Mouse (Mus musculus) megakaryocyte progenitor cell, adult 5-6 weeks (primary cell): Measurements from ENCODE around the gene Lama1. TPM values are rescaled to one million over a fixed set of nuclear protein-coding genes. Genes with fewer than 3 reads are reported as not detected.

Source experiments
- ATAC-seq: replicated peaks from 2 replicates; pipeline ENCODE4 v1.8.0; 2016; ENCODE audit warnings: mild to moderate bottlenecking, moderate TSS enrichment, inconsistent platforms; ENCODE audit not compliant: poor library complexity
- total RNA-seq, 2 experiments: library from RNA; stranded (forward) in 1 of 2; stranded (reverse) in 1 of 2; fragments of 157-497, 149-512 nt in 1 of 2; fragments of 200-1000 nt in 1 of 2; gene quantifications; 2 replicates each; pipeline versions ENCODE4 v1.2.3 to v1.2.4; 2015 to 2017

Lama1 gene
- total RNA-seq (2015) (not detected in 2 replicates), total RNA-seq (2017) (not detected in 2 replicates)

DNA sequence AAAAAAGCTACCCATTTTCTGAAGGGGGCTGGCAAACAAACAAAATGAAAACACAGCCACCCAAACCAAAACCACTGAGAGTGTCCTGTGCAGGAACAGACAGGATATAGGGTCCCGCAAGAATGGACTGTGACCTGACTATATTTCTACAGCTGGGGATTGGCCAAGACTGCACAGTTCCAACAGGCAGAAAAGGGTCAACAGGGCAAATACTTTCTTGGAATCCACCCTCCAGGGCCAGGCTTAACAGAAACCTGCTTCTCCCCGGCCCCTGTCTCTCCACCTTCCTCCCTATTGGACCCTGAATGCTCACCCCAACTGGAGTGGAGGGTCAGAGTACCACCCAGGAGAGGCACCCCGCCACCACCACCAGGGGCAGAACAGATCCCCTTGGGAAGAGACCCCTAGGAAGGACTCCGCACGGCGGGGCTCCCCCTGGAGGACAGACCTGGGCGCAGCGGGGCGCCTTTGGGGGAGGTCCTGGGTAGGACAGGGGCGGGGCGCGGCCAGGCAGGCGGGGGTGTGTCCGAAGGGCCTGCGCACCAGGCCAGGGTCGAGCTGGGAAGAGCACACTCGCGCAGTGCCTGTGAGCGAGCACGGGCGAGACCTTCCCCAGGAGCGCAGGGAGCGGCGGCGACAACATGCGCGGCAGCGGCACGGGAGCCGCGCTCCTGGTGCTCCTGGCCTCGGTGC lies at the start of gene Lama1:
TSS of gene Lama1 (plus strand) at position 566 of the 693 bp plus-strand sequence.
- peak; percentile 94 for ATAC-seq

DNA sequence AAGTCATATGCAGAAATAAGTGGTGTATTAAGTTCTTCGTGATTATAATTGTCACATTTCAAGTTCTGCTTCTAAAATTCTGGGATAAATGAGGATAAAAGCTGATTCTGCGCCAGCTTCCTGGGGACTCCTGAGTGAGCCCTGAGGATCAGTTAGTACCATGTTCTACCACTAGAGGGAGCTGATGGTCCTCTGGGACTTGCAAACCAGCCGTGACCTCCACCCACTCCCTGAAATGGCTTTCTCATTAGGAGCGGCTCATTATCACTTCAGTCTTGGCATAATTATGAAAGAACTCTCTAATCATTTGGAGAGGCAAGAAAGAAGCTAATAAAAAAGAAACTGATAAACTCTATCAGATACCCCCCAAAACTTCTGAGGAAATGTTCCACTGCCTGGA lies 45.6 kb upstream of the Lama1 start:
- ATAC-seq: peak; percentile 97

GRCm38 (mm10) chr17:67664299-67664698 lies 32.8 kb upstream of the Lama1 start:
- peak; percentile 75 for ATAC-seq

GRCm38 (mm10) chr17:67666981-67667380 lies 30.1 kb upstream of the Lama1 start:
- no peak for ATAC-seq

- ATAC-seq: peak; percentile 88
These were observed 29.1 kb upstream of the Lama1 start for GRCm38 (mm10) chr17:67667981-67668380.

DNA sequence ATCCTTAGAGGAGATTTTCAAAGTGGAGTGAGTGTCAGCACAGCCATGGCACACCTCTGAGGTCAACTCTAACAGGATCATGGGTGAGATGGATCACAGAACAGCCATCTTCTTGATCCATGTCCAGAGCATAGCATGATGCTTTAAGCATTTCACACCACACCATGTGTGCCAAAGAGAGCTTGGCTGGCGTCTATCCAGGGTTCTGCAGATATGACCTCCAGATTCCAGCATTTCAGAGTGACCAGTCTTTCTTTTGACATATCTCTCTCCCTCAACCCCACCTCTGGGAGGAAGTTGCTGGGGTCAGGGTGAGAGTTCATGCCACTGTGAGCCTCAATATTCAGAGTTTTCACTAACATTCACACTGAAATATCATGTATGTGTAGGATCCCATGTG lies 18.5 kb upstream of the Lama1 start:
- no peak for ATAC-seq

DNA sequence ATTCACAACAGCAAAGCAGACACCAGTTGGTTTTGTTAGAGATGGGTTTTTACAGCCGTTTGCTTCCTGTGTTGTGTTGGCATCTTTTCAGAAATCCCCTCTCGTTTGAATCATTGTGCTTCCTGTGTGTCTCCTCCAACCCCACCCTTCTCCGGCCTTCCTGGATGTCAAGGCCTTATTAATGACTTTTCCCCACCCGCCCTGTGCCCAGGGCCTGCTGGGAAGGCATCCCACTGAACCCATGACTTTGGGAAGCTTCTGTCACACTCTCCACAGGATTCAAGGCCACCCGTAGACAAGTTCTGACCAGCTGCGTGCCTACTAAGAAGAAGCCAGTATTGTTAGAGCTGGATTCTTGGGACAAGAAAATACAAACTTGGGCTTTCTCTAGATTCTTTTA lies 16.0 kb upstream of the Lama1 start:
- ATAC-seq: no peak

DNA sequence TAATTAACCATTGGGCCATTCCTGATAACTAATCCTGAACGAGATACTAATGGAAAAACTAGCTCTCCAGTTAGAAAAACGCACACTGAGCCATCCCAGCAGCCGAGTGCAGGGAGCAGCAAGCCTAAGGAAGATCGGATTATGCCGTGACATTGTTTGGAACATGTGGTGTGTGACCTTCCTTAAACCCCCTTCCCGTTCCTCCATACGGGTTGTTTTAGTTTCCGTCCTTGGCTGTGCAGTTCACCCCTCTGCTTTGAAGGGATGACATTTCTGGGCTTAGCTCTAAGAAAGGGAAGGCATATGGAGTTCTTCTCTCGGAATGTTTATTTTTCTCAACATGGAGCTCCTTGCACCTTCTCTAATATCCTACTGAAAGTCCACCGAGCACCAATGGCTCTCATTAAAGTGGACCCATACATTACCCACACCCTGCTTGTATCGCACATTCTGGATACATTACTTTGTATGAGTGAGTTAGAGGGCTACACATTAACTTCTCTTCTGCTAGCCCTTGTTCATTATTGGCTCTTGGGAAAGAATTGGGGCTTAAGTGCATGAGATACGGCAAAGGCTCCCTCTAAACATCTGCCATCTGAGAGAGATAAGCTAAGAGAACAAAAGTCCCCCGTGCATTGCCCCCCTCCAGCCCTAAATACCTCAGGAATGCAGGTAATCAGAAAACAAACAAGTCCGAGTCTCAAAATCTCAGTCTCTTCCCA lies 11.9 kb upstream of the Lama1 start:
- no peak for ATAC-seq

- ATAC-seq: no peak
These were observed 9.6 kb upstream of the Lama1 start for GRCm38 (mm10) chr17:67687505-67687904.

DNA sequence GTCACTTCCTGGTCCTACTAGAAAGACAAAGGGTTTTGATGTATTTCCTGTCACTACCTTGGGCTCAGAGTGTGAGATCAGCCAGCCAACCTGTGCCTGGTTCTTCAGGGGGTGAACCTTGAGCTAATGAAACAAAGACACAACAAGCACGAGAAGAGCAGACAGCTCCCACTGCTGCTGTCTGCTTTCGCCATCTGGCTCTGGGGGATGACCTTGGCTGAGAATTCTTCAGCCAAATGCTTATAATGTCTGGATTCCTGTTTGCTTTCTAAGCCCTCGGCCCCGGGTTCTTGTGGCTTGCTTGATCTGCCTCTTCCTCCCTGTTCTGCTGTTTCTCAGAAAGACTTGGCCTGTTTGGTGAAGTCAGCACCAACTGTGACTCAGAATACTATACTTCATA lies 6.4 kb upstream of the Lama1 start:
- ATAC-seq: no peak

DNA sequence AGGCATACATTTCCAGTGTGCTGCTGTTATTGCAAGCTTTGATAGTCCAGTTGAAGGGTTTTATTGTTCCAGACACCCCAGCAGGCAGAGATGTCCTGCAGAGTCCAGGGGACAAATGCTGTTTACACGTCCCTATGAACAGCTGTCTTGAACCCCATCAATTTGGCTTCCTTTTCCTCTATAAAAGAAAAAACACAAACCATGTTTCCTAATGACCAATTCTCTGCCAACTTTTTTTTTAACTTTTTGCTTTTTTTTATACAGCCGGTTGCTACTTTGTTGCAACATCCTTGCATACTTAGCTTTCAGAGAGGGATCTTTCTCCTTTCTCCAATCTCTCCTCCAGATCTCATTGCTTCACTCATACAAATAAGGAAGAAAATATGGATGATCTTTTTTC lies 4.4 kb upstream of the Lama1 start:
- ATAC-seq: 0 out of 2 replicates have a peak, but pooled peaks have one; percentile 19

DNA sequence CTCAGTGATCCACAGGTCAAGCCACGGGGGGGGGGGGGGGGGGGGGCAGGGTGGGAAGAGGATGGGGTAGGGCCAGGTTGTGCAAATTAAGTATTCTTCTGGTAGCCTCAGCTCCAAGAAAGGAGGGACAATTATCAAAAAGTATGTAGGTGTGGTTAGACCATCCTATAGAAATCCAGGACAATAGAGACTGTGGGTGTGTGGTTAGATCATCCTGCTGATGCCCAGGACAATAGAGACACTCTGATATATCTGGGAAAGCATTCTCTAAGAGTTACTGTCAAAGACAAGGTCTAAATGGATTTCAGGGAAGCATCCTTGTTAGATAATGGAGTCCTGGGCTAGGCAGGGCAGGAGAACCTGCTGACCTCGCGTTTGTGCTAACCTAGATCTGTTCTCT lies 3.2 kb upstream of the Lama1 start:
- ATAC-seq: no peak

GRCm38 (mm10) chr17:67697461-67697891 lies 417 bp downstream of the Lama1 start:
- 0 out of 2 replicates have a peak, but pooled peaks have one; percentile 24 for ATAC-seq

DNA sequence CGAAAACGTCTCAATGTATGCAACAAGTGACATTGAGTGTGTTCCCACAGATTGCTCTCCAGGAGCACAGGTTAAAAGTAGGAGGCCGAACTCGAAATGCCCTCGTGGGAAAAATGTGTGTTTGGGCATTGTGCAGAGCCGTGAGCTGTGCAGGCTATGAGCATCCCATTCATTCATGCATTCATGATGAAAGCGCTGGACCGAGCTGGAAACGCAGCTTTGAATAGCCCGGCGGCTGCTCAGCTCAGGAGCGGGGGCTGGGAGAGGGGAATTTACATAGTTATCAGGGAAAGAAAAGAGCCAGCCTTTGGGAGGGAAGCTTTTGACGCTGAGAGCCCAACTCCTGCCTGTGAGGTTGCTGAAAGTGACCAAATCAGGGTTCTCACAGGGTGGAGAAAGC lies 1.2 kb downstream of the Lama1 start:
- ATAC-seq: no peak

- no peak for ATAC-seq
These were observed 4.7 kb downstream of the Lama1 start for GRCm38 (mm10) chr17:67701761-67702160.

DNA sequence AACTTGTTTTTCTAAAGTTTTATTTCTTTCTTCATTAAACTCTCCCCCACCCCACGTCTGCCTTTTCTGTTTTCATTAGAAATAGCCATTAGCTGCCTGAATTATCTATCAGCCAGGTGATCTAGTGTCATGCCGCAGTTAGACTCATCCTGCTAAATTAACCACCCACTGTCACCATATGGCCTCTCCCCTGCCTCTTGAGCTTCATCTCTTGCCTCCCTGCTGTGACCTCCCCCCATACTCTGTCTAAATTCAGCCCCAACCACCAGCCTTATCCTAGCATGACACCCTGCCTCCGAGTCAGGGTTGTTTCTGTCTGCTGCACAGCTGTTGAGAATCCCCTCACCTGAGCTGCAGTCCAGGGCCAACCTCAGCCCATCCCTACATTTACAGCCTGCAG lies 5.9 kb downstream of the Lama1 start:
- ATAC-seq: no peak

DNA sequence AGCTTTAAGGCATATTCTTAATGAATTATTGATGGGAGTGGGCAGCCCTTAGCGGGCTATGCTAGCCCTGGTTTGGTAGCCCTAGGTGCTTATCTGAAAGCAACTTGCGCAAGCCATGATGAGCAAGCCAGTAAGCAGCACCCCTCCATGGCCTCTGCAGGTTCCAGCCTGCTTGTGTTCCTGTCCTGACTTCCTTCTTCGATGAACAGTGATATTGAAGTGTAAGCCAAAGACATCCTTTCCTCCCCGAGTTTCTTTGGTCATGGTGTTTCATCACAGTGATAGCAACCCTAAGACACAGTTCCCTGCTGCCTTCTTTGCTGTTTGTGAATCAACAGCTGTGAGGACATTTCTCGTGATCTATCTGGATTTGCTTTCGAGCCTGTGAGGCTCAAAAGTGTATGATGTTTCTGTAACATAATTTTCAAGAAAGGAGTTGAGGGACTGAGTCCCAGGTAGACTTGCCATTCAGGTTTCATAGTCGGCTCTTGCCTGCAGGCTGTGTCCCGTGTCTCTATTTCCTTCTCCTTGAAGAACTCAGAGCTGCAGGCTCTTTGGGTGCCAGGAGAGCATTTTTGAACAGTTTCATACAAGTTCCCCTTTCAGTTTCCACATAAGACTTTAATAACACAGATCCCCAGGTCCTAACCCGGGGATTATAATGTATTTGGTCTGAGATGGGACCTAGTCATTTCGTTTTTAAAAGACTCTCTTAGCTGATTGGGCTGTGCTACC lies 8.1 kb downstream of the Lama1 start:
- ATAC-seq: peak; percentile 81

GRCm38 (mm10) chr17:67706372-67706771 lies 9.3 kb downstream of the Lama1 start:
- no peak for ATAC-seq

DNA sequence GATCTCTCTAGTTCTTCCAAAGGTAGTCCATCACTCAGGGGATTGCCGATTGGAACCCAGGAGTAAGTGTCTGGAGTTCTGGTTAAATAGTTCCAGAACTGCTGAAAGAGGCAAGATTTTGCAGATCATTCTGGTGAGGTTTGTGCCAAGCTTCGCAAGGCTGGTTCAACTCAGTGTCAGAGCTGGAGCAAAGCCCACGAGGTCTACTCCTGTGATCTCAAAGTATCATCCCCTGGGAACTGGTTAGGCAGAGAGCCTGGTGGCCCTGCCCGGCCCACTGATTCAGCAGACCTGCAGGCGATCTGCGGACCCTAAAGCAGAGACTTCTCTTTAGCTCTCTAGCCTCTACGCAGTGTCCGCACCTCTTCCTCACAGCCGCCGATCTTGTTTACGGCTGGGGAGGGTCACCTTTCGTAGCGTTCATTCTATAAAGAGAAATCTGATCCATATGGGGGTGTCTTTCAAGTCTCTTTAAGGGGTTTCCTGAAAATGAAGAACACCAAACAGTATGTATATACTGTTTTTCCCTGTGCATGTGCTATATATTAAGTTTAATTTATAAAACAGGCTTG lies 10.8 kb downstream of the Lama1 start:
- no peak for ATAC-seq

DNA sequence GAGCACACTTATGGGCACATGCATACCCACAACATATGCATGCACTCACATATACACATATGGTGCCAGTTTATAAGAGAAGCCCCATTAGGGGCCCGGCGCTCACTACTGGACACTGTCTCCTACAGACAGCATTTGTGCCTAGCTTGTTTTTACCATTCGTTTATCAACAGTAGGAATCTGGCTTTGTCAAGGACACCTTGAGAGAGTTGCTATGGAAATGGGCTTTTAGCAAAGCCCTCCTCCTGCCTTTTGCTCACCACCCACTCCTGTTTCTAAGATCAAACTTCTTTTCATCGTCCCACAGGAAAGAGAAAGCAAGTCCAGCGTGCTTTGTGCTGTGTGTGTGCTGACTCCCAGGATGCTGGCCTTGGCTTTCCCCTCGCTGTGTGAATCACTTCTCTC lies 13.3 kb downstream of the Lama1 start:
- no peak for ATAC-seq

GRCm38 (mm10) chr17:67711361-67711760 lies 14.3 kb downstream of the Lama1 start:
- ATAC-seq: no peak
